Mouse (Mus musculus) heart, embryonic 13.5 days (tissue): ENCODE measurements around the gene Sostdc1. TPM values are rescaled to one million over a fixed set of nuclear protein-coding genes. Genes with fewer than 3 reads are reported as not detected.

Experiments
- ATAC-seq: fragments of 200-750 bp; cut with Nextera tagmentation; 2 replicates; pipeline ENCODE4 v1.8.0; 2017; ENCODE audit warnings: moderate TSS enrichment; ENCODE audit not compliant: insufficient number of reproducible peaks, low FRiP score, low TSS enrichment; ENCODE audit errors: extremely low read depth
- H3K27ac ChIP-seq: fragments of 300-500 bp; sonication (generic); replicated peaks from 2 replicates; pipeline ENCODE4 v1.5.1; 2015; ENCODE audit warnings: moderate library complexity, mild to moderate bottlenecking, inconsistent platforms
- H3K27me3 ChIP-seq: fragments of 300-500 bp; sonication (generic); replicated peaks from 2 replicates; pipeline ENCODE4 v1.6.1; 2015; ENCODE audit warnings: mild to moderate bottlenecking, inconsistent platforms
- H3K36me3 ChIP-seq: fragments of 300-500 bp; sonication (generic); 2 replicates; pipeline ENCODE4 v1.6.1; 2015; ENCODE audit warnings: mild to moderate bottlenecking, inconsistent platforms
- H3K4me1 ChIP-seq: fragments of 300-500 bp; sonication (generic); 2 replicates; pipeline ENCODE4 v1.6.1; 2015; ENCODE audit warnings: inconsistent platforms
- H3K4me2 ChIP-seq: fragments of 300-500 bp; sonication (generic); 2 replicates; pipeline ENCODE4 v1.6.1; 2015; ENCODE audit warnings: inconsistent platforms, mild to moderate bottlenecking, moderate library complexity
- H3K4me3 ChIP-seq: fragments of 300-500 bp; sonication (generic); 2 replicates; pipeline ENCODE4 v1.5.1; 2015; ENCODE audit warnings: moderate library complexity, mild to moderate bottlenecking, inconsistent platforms
- H3K9ac ChIP-seq: fragments of 300-500 bp; sonication (generic); 2 replicates; pipeline ENCODE4 v1.6.1; 2015; ENCODE audit warnings: inconsistent platforms, mild to moderate bottlenecking, moderate library complexity
- H3K9me3 ChIP-seq: fragments of 300-500 bp; sonication (generic); 2 replicates; pipeline ENCODE4 v1.6.1; 2016; ENCODE audit warnings: inconsistent platforms
- WGBS: fragments of 180-500 bp; shearing (Covaris S2); methylation state at CpG from one replicate; pipeline ENCODE4 v1.1.7; 2015; ENCODE audit warnings: mixed read lengths; 5-methylcytosine and 5-hydroxymethylcytosine counted together
- polyA plus RNA-seq: library from polyadenylated mRNA; unstranded; fragments of >200 nt; fragmentation: Nextera tagmentation; extraction: Ambion mirVana; gene quantifications from 2 replicates; pipeline ENCODE4 v1.2.1, GENCODE M21; 2015

Gene Sostdc1
- 0.21 and 0.34 TPM in 2 replicates for polyA plus RNA-seq

- H3K27me3 ChIP-seq, result no peaks in the 10 kb centered on the region
- H3K9me3 ChIP-seq, result no peaks in the 10 kb centered on the region
- H3K36me3 ChIP-seq, result no peaks in the 10 kb centered on the region
- no peak within 1 kb of the TSS for H3K27ac ChIP-seq
- no peak within 1 kb of the TSS for H3K9ac ChIP-seq
- H3K4me2 ChIP-seq, result peak within 1 kb of the TSS; percentile 60
- 12% methylated on average over 7 of the region's 7 CpGs for WGBS
- peak within 1 kb of the TSS; percentile 26 for H3K4me3 ChIP-seq
- H3K4me1 ChIP-seq, result peaks cover 10% of the 10 kb centered on the region; the same call in 1 of the 2 replicates
- no peak for ATAC-seq
Measured at GRCm38 (mm10) chr12:36313916-36314315, at the start of gene Sostdc1. TSS of gene Sostdc1 (plus strand) at chr12:36314139.

GRCm38 (mm10) chr12:36267670-36268246 is 46.2 kb upstream of the Sostdc1 start:
- WGBS, result 77% methylated on average over 8 of the region's 8 CpGs
- Histone ChIP-seq H3K27ac (no peak overlapping the region), H3K9me3 (no peaks in the 10 kb centered on the region), H3K36me3 (no peaks in the 10 kb centered on the region), H3K4me3 (no peak overlapping the region), H3K4me2 (no peak overlapping the region), H3K4me1 (no peaks in the 10 kb centered on the region), H3K27me3 (no peaks in the 10 kb centered on the region), H3K9ac (no peak overlapping the region)
- ATAC-seq, result no peak

- no peak overlapping the region for H3K4me3 ChIP-seq
- no peak for ATAC-seq
- H3K9ac ChIP-seq, result no peak overlapping the region
- H3K27me3 ChIP-seq, result no peaks in the 10 kb centered on the region
- 66% methylated on average over 3 of the region's 3 CpGs for WGBS
- no peaks in the 10 kb centered on the region for H3K4me1 ChIP-seq
- no peaks in the 10 kb centered on the region for H3K9me3 ChIP-seq
- no peak overlapping the region for H3K4me2 ChIP-seq
- H3K36me3 ChIP-seq, result no peaks in the 10 kb centered on the region
- no peak overlapping the region for H3K27ac ChIP-seq
Measured at GRCm38 (mm10) chr12:36274823-36275222, 39.1 kb upstream of the Sostdc1 start.

GRCm38 (mm10) chr12:36289634-36290033 is 24.3 kb upstream of the Sostdc1 start:
- WGBS, result 84% methylated on average over 8 of the region's 8 CpGs
- no peaks in the 10 kb centered on the region for H3K4me1 ChIP-seq
- H3K4me3 ChIP-seq, result no peak overlapping the region
- no peak overlapping the region for H3K9ac ChIP-seq
- H3K36me3 ChIP-seq, result no peaks in the 10 kb centered on the region
- no peaks in the 10 kb centered on the region for H3K9me3 ChIP-seq
- no peak overlapping the region for H3K4me2 ChIP-seq
- no peak overlapping the region for H3K27ac ChIP-seq
- no peak for ATAC-seq
- no peaks in the 10 kb centered on the region for H3K27me3 ChIP-seq

- Histone ChIP-seq H3K36me3 (no peaks in the 10 kb centered on the region), H3K4me3 (no peak overlapping the region), H3K27me3 (no peaks in the 10 kb centered on the region), H3K9ac (no peak overlapping the region), H3K4me2 (no peak overlapping the region), H3K9me3 (no peaks in the 10 kb centered on the region), H3K27ac (no peak overlapping the region), H3K4me1 (no peaks in the 10 kb centered on the region)
- 74% methylated on average over 4 of the region's 4 CpGs for WGBS
- ATAC-seq, result no peak
Measured at GRCm38 (mm10) chr12:36290465-36290864, 23.5 kb upstream of the Sostdc1 start.

- no peak overlapping the region for H3K9ac ChIP-seq
- no peaks in the 10 kb centered on the region for H3K9me3 ChIP-seq
- no peaks in the 10 kb centered on the region for H3K36me3 ChIP-seq
- no peak overlapping the region for H3K4me2 ChIP-seq
- no peaks in the 10 kb centered on the region for H3K27me3 ChIP-seq
- WGBS, result 78% methylated on average over 6 of the region's 6 CpGs
- H3K4me1 ChIP-seq, result no peaks in the 10 kb centered on the region
- ATAC-seq, result no peak
- H3K27ac ChIP-seq, result no peak overlapping the region
- H3K4me3 ChIP-seq, result no peak overlapping the region
Measured at GRCm38 (mm10) chr12:36291346-36291745, 22.6 kb upstream of the Sostdc1 start.

- Histone ChIP-seq H3K27me3 (no peaks in the 10 kb centered on the region), H3K4me1 (no peaks in the 10 kb centered on the region), H3K36me3 (no peaks in the 10 kb centered on the region), H3K27ac (no peak overlapping the region), H3K9ac (no peak overlapping the region), H3K4me3 (no peak overlapping the region), H3K4me2 (no peak overlapping the region), H3K9me3 (no peaks in the 10 kb centered on the region)
- 68% methylated on average over 12 of the region's 12 CpGs for WGBS
- ATAC-seq, result no peak
Measured at GRCm38 (mm10) chr12:36302326-36302725, 11.6 kb upstream of the Sostdc1 start.

- H3K27ac ChIP-seq, result no peak overlapping the region
- H3K4me2 ChIP-seq, result no peak overlapping the region
- no peak overlapping the region for H3K4me3 ChIP-seq
- WGBS, result 70% methylated on average over 8 of the region's 8 CpGs
- no peak overlapping the region for H3K9ac ChIP-seq
- no peaks in the 10 kb centered on the region for H3K9me3 ChIP-seq
- ATAC-seq, result no peak
- no peaks in the 10 kb centered on the region for H3K36me3 ChIP-seq
- no peaks in the 10 kb centered on the region for H3K27me3 ChIP-seq
- no peaks in the 10 kb centered on the region for H3K4me1 ChIP-seq
Measured at GRCm38 (mm10) chr12:36302905-36303642, 10.9 kb upstream of the Sostdc1 start.

GRCm38 (mm10) chr12:36308737-36309420 is 5.1 kb upstream of the Sostdc1 start:
- WGBS, result 70% methylated on average over 6 of the region's 6 CpGs

GRCm38 (mm10) chr12:36313015-36313414 is 924 bp upstream of the Sostdc1 start:
- WGBS, result 48% methylated on average over 2 of the region's 2 CpGs
- Histone ChIP-seq H3K4me3 (no peak overlapping the region), H3K27ac (no peak overlapping the region), H3K4me1 (peaks cover 10% of the 10 kb centered on the region; the same call in 1 of the 2 replicates), H3K36me3 (no peaks in the 10 kb centered on the region), H3K27me3 (no peaks in the 10 kb centered on the region), H3K9me3 (no peaks in the 10 kb centered on the region), H3K9ac (no peak overlapping the region), H3K4me2 (no peak overlapping the region)
- ATAC-seq, result no peak

More at GRCm38 (mm10) chr12:36308737-36309420, 5.1 kb upstream of the Sostdc1 start:
- Histone ChIP-seq H3K27me3 (no peaks in the 10 kb centered on the region), H3K4me2 (no peak overlapping the region), H3K4me1 (no peaks in the 10 kb centered on the region), H3K9me3 (no peaks in the 10 kb centered on the region), H3K4me3 (no peak overlapping the region), H3K9ac (no peak overlapping the region), H3K36me3 (no peaks in the 10 kb centered on the region), H3K27ac (no peak overlapping the region)
- ATAC-seq, result no peak

- H3K27me3 ChIP-seq, result no peaks in the 10 kb centered on the region
- H3K9ac ChIP-seq, result no peak overlapping the region
- peaks cover 10% of the 10 kb centered on the region; the same call in 1 of the 2 replicates for H3K4me1 ChIP-seq
- H3K4me3 ChIP-seq, result no peak overlapping the region
- 72% methylated on average over 7 of the region's 7 CpGs for WGBS
- no peaks in the 10 kb centered on the region for H3K36me3 ChIP-seq
- H3K4me2 ChIP-seq, result peak overlapping the region; percentile 60; the same call in 1 of the 2 replicates
- no peak overlapping the region for H3K27ac ChIP-seq
- no peak for ATAC-seq
- no peaks in the 10 kb centered on the region for H3K9me3 ChIP-seq
Measured at GRCm38 (mm10) chr12:36314446-36314845, 507 bp downstream of the Sostdc1 start.
